ENCODE assay signal across 20 mouse cellular contexts in genomic region chr11:61400681-61401346, GRCm38 (mm10). TPM values are rescaled to one million over a fixed set of nuclear protein-coding genes. Genes with fewer than 3 reads are reported as not detected.
DNase-seq lines count a peak whose midpoint lies in the region; ATAC-seq lines count a peak whose summit lies in the region.
"Had no signal": no experiment of that assay in that cellular context is flagged by ENCODE, and none has a peak within 500 bp of the region (broad histone marks: within the 10 kb centered on the region; RNA-seq: fewer than 3 reads in every experiment).

No protein-coding gene starts in this region.

- H3K4me1 ChIP-seq in heart, embryonic 10.5 days = peaks cover 19% of the 10 kb centered on the region
- H3K4me1 ChIP-seq in forebrain, embryonic 15.5 days = no peaks in the 10 kb centered on the region
- H3K4me1 ChIP-seq: embryonic facial prominence, embryonic 13.5 days had no signal

- WGBS in heart, embryonic 10.5 days = 41% methylated on average over 8 of the region's 8 CpGs
- WGBS in forebrain, embryonic 15.5 days = 88% methylated on average over 8 of the region's 8 CpGs

- peak; percentile 14 for DNase-seq in kidney, postnatal 14 days
- no peak for DNase-seq in kidney, postnatal 10 days
- peak; percentile 50 to 65 for DNase-seq in gastrocnemius, adult 8-10 months (ENCODE audit: low spot score in 2 of 2)
- no peak for DNase-seq in heart, embryonic 10.5 days (ENCODE audit: low spot score)
- DNase-seq in heart, postnatal 25 days (ENCODE audit: low spot score) = peak; percentile 28
- DNase-seq in retina, embryonic 14.5 days (ENCODE audit: low spot score) = no peak
- no peak for DNase-seq in Muller cell, postnatal 12 days (ENCODE audit: inconsistent ontology term)
- DNase-seq: kidney, adult 8-10 months; lung, embryonic 14.5 days; right cerebral cortex, postnatal 14 days had no signal

- intact Hi-C loops in heart, postnatal 25 days (cut with DNase I) = no loop called here

- H3K27ac ChIP-seq in heart, embryonic 10.5 days = peak overlapping the region; percentile 59; the same call in 1 of the 2 replicates
- H3K27ac ChIP-seq in forebrain, embryonic 15.5 days (replicated peaks) = no peak overlapping the region
- H3K27ac ChIP-seq: embryonic facial prominence, embryonic 13.5 days; layer of hippocampus, adult 2 months had no signal

- H3K27me3 ChIP-seq in heart, embryonic 10.5 days (ENCODE audit: insufficient read depth, poor library complexity, severe bottlenecking) = no peaks in the 10 kb centered on the region
- no peaks in the 10 kb centered on the region for H3K27me3 ChIP-seq in forebrain, embryonic 15.5 days
- H3K27me3 ChIP-seq: embryonic facial prominence, embryonic 13.5 days had no signal

- ATAC-seq in forebrain, embryonic 15.5 days (replicated peaks) = no peak
- ATAC-seq: forebrain, embryonic 14.5 days; hindbrain, embryonic 16.5 days had no signal

- H3K4me3 ChIP-seq in heart, embryonic 10.5 days = 0 out of 2 replicates have a peak overlapping the region, but pooled peaks have one; percentile 9
- no peak overlapping the region for H3K4me3 ChIP-seq in forebrain, embryonic 15.5 days
- H3K4me3 ChIP-seq: embryonic facial prominence, embryonic 13.5 days; layer of hippocampus, adult 2 months; megakaryocyte, embryonic 14.5 days had no signal

- no peak overlapping the region for H3K4me2 ChIP-seq in forebrain, embryonic 15.5 days (replicated peaks)
- H3K4me2 ChIP-seq: embryonic facial prominence, embryonic 13.5 days; lung, embryonic 14.5 days had no signal

- H3K9ac ChIP-seq in forebrain, embryonic 15.5 days (replicated peaks) = no peak overlapping the region
- H3K9ac ChIP-seq: embryonic facial prominence, embryonic 13.5 days; lung, embryonic 14.5 days had no signal

- no peaks in the 10 kb centered on the region for H3K9me3 ChIP-seq in heart, embryonic 10.5 days
- H3K9me3 ChIP-seq in forebrain, embryonic 15.5 days = no peaks in the 10 kb centered on the region
- H3K9me3 ChIP-seq: embryonic facial prominence, embryonic 13.5 days had no signal

- no peaks in the 10 kb centered on the region for H3K36me3 ChIP-seq in heart, embryonic 10.5 days
- no peaks in the 10 kb centered on the region for H3K36me3 ChIP-seq in forebrain, embryonic 15.5 days
- H3K36me3 ChIP-seq: embryonic facial prominence, embryonic 13.5 days had no signal

RNA-seq across cellular contexts. Expression of gene Slc47a1, which starts 22.7 kb away (rescaled TPM):
- total RNA-seq in gastrocnemius, adult 8-10 months (2022) = 10 to 100 TPM; 13.9 to 19.3 (median 16.7) TPM
- polyA plus RNA-seq in heart, embryonic 10.5 days (2016; fragmentation: Nextera tagmentation; extraction: Ambion mirVana) = 11.3 and 27.9 TPM in 2 replicates
- 10 to 100 TPM; 29.3 to 30.4 TPM for total RNA-seq in heart, postnatal 25 days (2021)
- 0.13 TPM in 1 of 2 replicates, not detected in the other for polyA plus RNA-seq in forebrain, embryonic 15.5 days (2015; fragmentation: Nextera tagmentation; extraction: Ambion mirVana)
- total RNA-seq: neutrophil, adult 5-6 weeks had no signal
- polyA plus RNA-seq: forebrain, embryonic 14.5 days had no signal

RNA-seq across cellular contexts. Expression of gene Rnf112, which starts 53.1 kb away (rescaled TPM):
- under 1 TPM in 1 of 4 experiments, not detected in 3; 0.08 TPM for total RNA-seq in gastrocnemius, adult 8-10 months (2022)
- 0.10 and 0.77 TPM in 2 replicates for polyA plus RNA-seq in heart, embryonic 10.5 days (2016; fragmentation: Nextera tagmentation; extraction: Ambion mirVana)
- under 1 TPM; 0.26 to 0.53 TPM for total RNA-seq in heart, postnatal 25 days (2021)
- 22.4 and 24.2 TPM in 2 replicates for polyA plus RNA-seq in forebrain, embryonic 15.5 days (2015; fragmentation: Nextera tagmentation; extraction: Ambion mirVana)
- total RNA-seq: MEL; neutrophil, adult 5-6 weeks had no signal
- polyA plus RNA-seq: thymus, postnatal 0 days had no signal

RNA-seq across cellular contexts. Expression of gene Slc47a2, which starts 58.2 kb away (rescaled TPM):
- not detected for total RNA-seq in gastrocnemius, adult 8-10 months (2022)
- 0.20 TPM in 1 of 2 replicates, not detected in the other for polyA plus RNA-seq in heart, embryonic 10.5 days (2016; fragmentation: Nextera tagmentation; extraction: Ambion mirVana)
- total RNA-seq in heart, postnatal 25 days (2021) = not detected
- not detected in 2 replicates for polyA plus RNA-seq in forebrain, embryonic 15.5 days (2015; fragmentation: Nextera tagmentation; extraction: Ambion mirVana)
- total RNA-seq: gastrocnemius, postnatal 36 days; layer of hippocampus, adult 2 months; neutrophil, adult 5-6 weeks had no signal
- polyA plus RNA-seq: embryonic facial prominence, embryonic 13.5 days; forebrain, embryonic 14.5 days; lung, embryonic 14.5 days had no signal

Comparison
In these comparisons a context has a peak if more than half of its experiments do, and no peak if none do; other contexts are left out.
1. DNase-seq: peak in kidney, postnatal 14 days (single experiment), gastrocnemius, adult 8-10 months (2 of 2) and heart, postnatal 25 days (single experiment); none in kidney, postnatal 10 days (single experiment), heart, embryonic 10.5 days (single experiment), retina, embryonic 14.5 days (single experiment) and Muller cell, postnatal 12 days (single experiment).